Mouse (Mus musculus): ENCODE results near the gene Idnk. TPM values are rescaled to one million over a fixed set of nuclear protein-coding genes. Genes with fewer than 3 reads are reported as not detected.

Gene Idnk
- 58.6 and 72.4 TPM in 2 replicates for polyA plus RNA-seq (2014; fragmentation: Nextera tagmentation; extraction: Ambion mirVana)

GRCm38 (mm10) chr13:58157447-58158098 is at the start of gene Idnk:
Idnk (plus strand) TSS chr13:58157649.
- Histone ChIP-seq H3K4me1 (ENCODE audit: control insufficient read depth, insufficient read depth, low read length) (peaks cover 8% of the 10 kb centered on the region; the same call in 1 of the 2 replicates), H3K9ac (ENCODE audit: low read length) (peak within 1 kb of the TSS; percentile 91), H3K27ac (ENCODE audit: low read depth, low read length) (peak within 1 kb of the TSS; percentile 27; the same call in 1 of the 2 replicates), H3K9me3 (replicated peaks; ENCODE audit: control insufficient read depth, low read length) (no peaks in the 10 kb centered on the region), H3K36me3 (ENCODE audit: control insufficient read depth, insufficient read depth, low read length) (peaks cover 16% of the 10 kb centered on the region), H3K27me3 (replicated peaks; ENCODE audit: control insufficient read depth, insufficient read depth, low read length) (no peaks in the 10 kb centered on the region), H3K4me2 (ENCODE audit: low read length) (peak within 1 kb of the TSS; percentile 87), H3K4me3 (ENCODE audit: low read depth, low read length) (peak within 1 kb of the TSS; percentile 86)
- peak; percentile 90 for ATAC-seq
- whole genome bisulfite sequencing: under 1% methylated on average over 30 of the region's 30 CpGs
- peak; percentile 87 for DNase-seq (ENCODE audit: low spot score)

- H3K27me3 ChIP-seq (replicated peaks; ENCODE audit: control insufficient read depth, insufficient read depth, low read length): no peaks in the 10 kb centered on the region
- H3K4me2 ChIP-seq (ENCODE audit: low read length): no peak overlapping the region
- H3K27ac ChIP-seq (ENCODE audit: low read depth, low read length): no peak overlapping the region
- H3K4me3 ChIP-seq (ENCODE audit: low read depth, low read length): no peak overlapping the region
- H3K9ac ChIP-seq (ENCODE audit: low read length): no peak overlapping the region
- no peaks in the 10 kb centered on the region for H3K36me3 ChIP-seq (ENCODE audit: control insufficient read depth, insufficient read depth, low read length)
- 97% methylated on average over 6 of the region's 6 CpGs for WGBS
- no peaks in the 10 kb centered on the region for H3K9me3 ChIP-seq (replicated peaks; ENCODE audit: control insufficient read depth, low read length)
- peaks cover 9% of the 10 kb centered on the region for H3K4me1 ChIP-seq (ENCODE audit: control insufficient read depth, insufficient read depth, low read length)
- DNase-seq (ENCODE audit: low spot score): no peak
- ATAC-seq: no peak
Measured at GRCm38 (mm10) chr13:58111306-58111705, 46.1 kb upstream of the Idnk start.

- peak overlapping the region; percentile 67 for H3K4me2 ChIP-seq (ENCODE audit: low read length)
- peak overlapping the region; percentile 81; the same call in 1 of the 2 replicates for H3K27ac ChIP-seq (ENCODE audit: low read depth, low read length)
- H3K4me3 ChIP-seq (ENCODE audit: low read depth, low read length): peak overlapping the region; percentile 47
- WGBS: 74% methylated on average over 10 of the region's 10 CpGs
- H3K9me3 ChIP-seq (replicated peaks; ENCODE audit: control insufficient read depth, low read length): no peaks in the 10 kb centered on the region
- peaks cover 9% of the 10 kb centered on the region for H3K4me1 ChIP-seq (ENCODE audit: control insufficient read depth, insufficient read depth, low read length)
- H3K9ac ChIP-seq (ENCODE audit: low read length): peak overlapping the region; percentile 67
- DNase-seq (ENCODE audit: low spot score) (no peak), ATAC-seq (no peak)
- no peaks in the 10 kb centered on the region for H3K27me3 ChIP-seq (replicated peaks; ENCODE audit: control insufficient read depth, insufficient read depth, low read length)
- no peaks in the 10 kb centered on the region for H3K36me3 ChIP-seq (ENCODE audit: control insufficient read depth, insufficient read depth, low read length)
Measured at GRCm38 (mm10) chr13:58112191-58112590, 45.3 kb upstream of the Idnk start.

- Histone ChIP-seq H3K4me1 (ENCODE audit: control insufficient read depth, insufficient read depth, low read length) (peaks cover 9% of the 10 kb centered on the region), H3K36me3 (ENCODE audit: control insufficient read depth, insufficient read depth, low read length) (no peaks in the 10 kb centered on the region), H3K4me2 (ENCODE audit: low read length) (peak overlapping the region; percentile 67), H3K27ac (ENCODE audit: low read depth, low read length) (peak overlapping the region; percentile 81), H3K27me3 (replicated peaks; ENCODE audit: control insufficient read depth, insufficient read depth, low read length) (no peaks in the 10 kb centered on the region), H3K9me3 (replicated peaks; ENCODE audit: control insufficient read depth, low read length) (no peaks in the 10 kb centered on the region), H3K4me3 (ENCODE audit: low read depth, low read length) (peak overlapping the region; percentile 47), H3K9ac (ENCODE audit: low read length) (peak overlapping the region; percentile 67)
- WGBS: 21% methylated on average over 11 of the region's 11 CpGs
- DNase-seq (ENCODE audit: low spot score) (peak; percentile 39), ATAC-seq (peak; percentile 38; the same call in 1 of the 2 replicates)
Measured at GRCm38 (mm10) chr13:58112601-58113041, 44.8 kb upstream of the Idnk start.

- Histone ChIP-seq H3K9me3 (replicated peaks; ENCODE audit: control insufficient read depth, low read length) (no peaks in the 10 kb centered on the region), H3K4me3 (ENCODE audit: low read depth, low read length) (peak within 1 kb of the TSS; percentile 47), H3K9ac (ENCODE audit: low read length) (peak within 1 kb of the TSS; percentile 67), H3K27me3 (replicated peaks; ENCODE audit: control insufficient read depth, insufficient read depth, low read length) (no peaks in the 10 kb centered on the region), H3K36me3 (ENCODE audit: control insufficient read depth, insufficient read depth, low read length) (no peaks in the 10 kb centered on the region), H3K4me1 (ENCODE audit: control insufficient read depth, insufficient read depth, low read length) (peaks cover 9% of the 10 kb centered on the region), H3K4me2 (ENCODE audit: low read length) (peak within 1 kb of the TSS; percentile 67), H3K27ac (ENCODE audit: low read depth, low read length) (peak within 1 kb of the TSS; percentile 81)
- ATAC-seq (peak; percentile 88), DNase-seq (ENCODE audit: low spot score) (peak; percentile 84)
- WGBS: under 1% methylated on average over 35 of the region's 35 CpGs
Measured at GRCm38 (mm10) chr13:58113061-58113900, 44.2 kb upstream of the Idnk start, which contains the start of gene Klhl3. Klhl3 (minus strand) TSS chr13:58113592.

GRCm38 (mm10) chr13:58115227-58115626 is 42.2 kb upstream of the Idnk start:
- ATAC-seq: no peak
- DNase-seq (ENCODE audit: low spot score): no peak
- WGBS: 80% methylated on average over 13 of the region's 13 CpGs

GRCm38 (mm10) chr13:58116801-58117200 is 40.6 kb upstream of the Idnk start:
- Histone ChIP-seq H3K27me3 (replicated peaks; ENCODE audit: control insufficient read depth, insufficient read depth, low read length) (no peaks in the 10 kb centered on the region), H3K4me1 (ENCODE audit: control insufficient read depth, insufficient read depth, low read length) (peaks cover 7% of the 10 kb centered on the region), H3K4me2 (ENCODE audit: low read length) (no peak overlapping the region), H3K9me3 (replicated peaks; ENCODE audit: control insufficient read depth, low read length) (no peaks in the 10 kb centered on the region), H3K9ac (ENCODE audit: low read length) (no peak overlapping the region), H3K4me3 (ENCODE audit: low read depth, low read length) (no peak overlapping the region), H3K36me3 (ENCODE audit: control insufficient read depth, insufficient read depth, low read length) (no peaks in the 10 kb centered on the region), H3K27ac (ENCODE audit: low read depth, low read length) (no peak overlapping the region)
- DNase-seq (ENCODE audit: low spot score) (no peak), ATAC-seq (no peak)
- WGBS: 90% methylated on average over 2 of the region's 2 CpGs

More at GRCm38 (mm10) chr13:58115227-58115626, 42.2 kb upstream of the Idnk start:
- Histone ChIP-seq H3K9ac (ENCODE audit: low read length) (no peak overlapping the region), H3K4me3 (ENCODE audit: low read depth, low read length) (no peak overlapping the region), H3K36me3 (ENCODE audit: control insufficient read depth, insufficient read depth, low read length) (no peaks in the 10 kb centered on the region), H3K4me2 (ENCODE audit: low read length) (no peak overlapping the region), H3K9me3 (replicated peaks; ENCODE audit: control insufficient read depth, low read length) (no peaks in the 10 kb centered on the region), H3K27me3 (replicated peaks; ENCODE audit: control insufficient read depth, insufficient read depth, low read length) (no peaks in the 10 kb centered on the region), H3K27ac (ENCODE audit: low read depth, low read length) (no peak overlapping the region), H3K4me1 (ENCODE audit: control insufficient read depth, insufficient read depth, low read length) (peaks cover 9% of the 10 kb centered on the region)

GRCm38 (mm10) chr13:58117318-58118017 is 40.0 kb upstream of the Idnk start:
- ATAC-seq: no peak
- H3K36me3 ChIP-seq (ENCODE audit: control insufficient read depth, insufficient read depth, low read length): no peaks in the 10 kb centered on the region
- H3K27ac ChIP-seq (ENCODE audit: low read depth, low read length): no peak overlapping the region
- H3K27me3 ChIP-seq (replicated peaks; ENCODE audit: control insufficient read depth, insufficient read depth, low read length): no peaks in the 10 kb centered on the region
- H3K9me3 ChIP-seq (replicated peaks; ENCODE audit: control insufficient read depth, low read length): no peaks in the 10 kb centered on the region
- WGBS: 69% methylated on average over 8 of the region's 8 CpGs
- H3K4me2 ChIP-seq (ENCODE audit: low read length): no peak overlapping the region
- DNase-seq (ENCODE audit: low spot score): peak; percentile 45
- H3K4me1 ChIP-seq (ENCODE audit: control insufficient read depth, insufficient read depth, low read length): peaks cover 2% of the 10 kb centered on the region
- no peak overlapping the region for H3K4me3 ChIP-seq (ENCODE audit: low read depth, low read length)
- no peak overlapping the region for H3K9ac ChIP-seq (ENCODE audit: low read length)

Data from forebrain, embryonic 14.5 days (tissue).